Mouse (Mus musculus) stomach, embryonic 15.5 days (tissue): ENCODE results near the gene Gm20388. TPM values are rescaled to one million over a fixed set of nuclear protein-coding genes. Genes with fewer than 3 reads are reported as not detected.
A peak's percentile ranks its signal among the peaks of the same experiment; 100 is the strongest.

Experiments used
- ATAC-seq: fragments of 200-750 bp; cut with Nextera tagmentation; 2 replicates; pipeline ENCODE4 v1.8.0; 2017; ENCODE audit warnings: low read depth, moderate number of reproducible peaks, moderate TSS enrichment; ENCODE audit not compliant: insufficient read depth, low FRiP score
- H3K27ac ChIP-seq: fragments of 300-500 bp; sonication (generic); 2 replicates; pipeline ENCODE4 v1.5.1; 2015; ENCODE audit warnings: mild to moderate bottlenecking, inconsistent platforms
- H3K27me3 ChIP-seq: fragments of 300-500 bp; sonication (generic); replicated peaks from 2 replicates; pipeline ENCODE4 v1.6.1; 2015; ENCODE audit warnings: inconsistent platforms
- H3K36me3 ChIP-seq: fragments of 300-500 bp; sonication (generic); 2 replicates; pipeline ENCODE4 v1.6.1; 2015; ENCODE audit warnings: inconsistent platforms
- H3K4me1 ChIP-seq: fragments of 300-500 bp; sonication (generic); 2 replicates; pipeline ENCODE4 v1.6.1; 2015; ENCODE audit warnings: inconsistent platforms
- H3K4me2 ChIP-seq: fragments of 300-500 bp; sonication (generic); 2 replicates; pipeline ENCODE4 v1.6.1; 2015; ENCODE audit warnings: mild to moderate bottlenecking, inconsistent platforms
- H3K4me3 ChIP-seq: fragments of 300-500 bp; sonication (generic); replicated peaks from 2 replicates; pipeline ENCODE4 v1.5.1; 2015; ENCODE audit warnings: inconsistent platforms
- H3K9ac ChIP-seq: fragments of 300-500 bp; sonication (generic); 2 replicates; pipeline ENCODE4 v1.6.1; 2015; ENCODE audit warnings: inconsistent platforms
- H3K9me3 ChIP-seq: fragments of 300-500 bp; sonication (generic); 2 replicates; pipeline ENCODE4 v1.6.1; 2016; ENCODE audit warnings: inconsistent platforms
- WGBS: fragments of 180-500 bp; shearing (Covaris S2); methylation state at CpG from one replicate; pipeline ENCODE4 v1.1.7; 2015; 5-methylcytosine and 5-hydroxymethylcytosine counted together
- polyA plus RNA-seq: library from polyadenylated mRNA; unstranded; fragments of >200 nt; fragmentation: Nextera tagmentation; extraction: Ambion mirVana; gene quantifications from 2 replicates; pipeline ENCODE4 v1.2.1, GENCODE M21; 2015

The Gm20388 gene
- polyA plus RNA-seq, 1 experiment from 2014 or later, result not detected

GRCm38 (mm10) chr8:122866231-122866630 lies 2955.6 kb downstream of the Gm20388 start:
- no peak overlapping the region for H3K4me2 ChIP-seq
- no peak for ATAC-seq
- H3K36me3 ChIP-seq, result no peaks in the 10 kb centered on the region
- no peak overlapping the region for H3K4me3 ChIP-seq
- no peak overlapping the region for H3K9ac ChIP-seq
- H3K27ac ChIP-seq, result no peak overlapping the region
- H3K27me3 ChIP-seq, result no peaks in the 10 kb centered on the region
- 76% methylated on average over 8 of the region's 8 CpGs for WGBS
- no peaks in the 10 kb centered on the region for H3K9me3 ChIP-seq
- no peaks in the 10 kb centered on the region for H3K4me1 ChIP-seq

- Histone ChIP-seq H3K4me3 (no peak overlapping the region), H3K27ac (no peak overlapping the region), H3K4me1 (no peaks in the 10 kb centered on the region), H3K4me2 (no peak overlapping the region), H3K9ac (no peak overlapping the region), H3K36me3 (no peaks in the 10 kb centered on the region), H3K9me3 (no peaks in the 10 kb centered on the region), H3K27me3 (no peaks in the 10 kb centered on the region)
- ATAC-seq, result no peak
- 87% methylated on average over 6 of the region's 6 CpGs for WGBS
Observed at GRCm38 (mm10) chr8:122867982-122868381, 2957.3 kb downstream of the Gm20388 start.

GRCm38 (mm10) chr8:122870377-122870863 lies 2959.8 kb downstream of the Gm20388 start:
- Histone ChIP-seq H3K9me3 (no peaks in the 10 kb centered on the region), H3K4me2 (peak overlapping the region; percentile 33), H3K36me3 (no peaks in the 10 kb centered on the region), H3K9ac (no peak overlapping the region), H3K27me3 (no peaks in the 10 kb centered on the region), H3K4me3 (peak overlapping the region; percentile 16), H3K4me1 (no peaks in the 10 kb centered on the region), H3K27ac (no peak overlapping the region)
- ATAC-seq, result 0 out of 2 replicates have a peak, but pooled peaks have one; percentile 13
- 27% methylated on average over 31 of the region's 31 CpGs for WGBS

GRCm38 (mm10) chr8:122871663-122872062 lies 2961.0 kb downstream of the Gm20388 start:
- H3K9me3 ChIP-seq, result no peaks in the 10 kb centered on the region
- H3K4me2 ChIP-seq, result no peak overlapping the region
- H3K9ac ChIP-seq, result no peak overlapping the region
- H3K27ac ChIP-seq, result no peak overlapping the region
- 66% methylated on average over 9 of the region's 9 CpGs for WGBS
- no peaks in the 10 kb centered on the region for H3K4me1 ChIP-seq
- no peaks in the 10 kb centered on the region for H3K36me3 ChIP-seq
- H3K4me3 ChIP-seq, result no peak overlapping the region
- H3K27me3 ChIP-seq, result no peaks in the 10 kb centered on the region
- no peak for ATAC-seq

GRCm38 (mm10) chr8:122873171-122873570 lies 2962.5 kb downstream of the Gm20388 start:
- WGBS, result 31% methylated on average over 6 of the region's 6 CpGs
- no peak for ATAC-seq

GRCm38 (mm10) chr8:122875186-122875585 lies 2964.5 kb downstream of the Gm20388 start:
- Histone ChIP-seq H3K4me1 (no peaks in the 10 kb centered on the region), H3K27me3 (no peaks in the 10 kb centered on the region), H3K4me3 (no peak overlapping the region), H3K36me3 (no peaks in the 10 kb centered on the region), H3K4me2 (no peak overlapping the region), H3K9ac (no peak overlapping the region), H3K27ac (no peak overlapping the region), H3K9me3 (no peaks in the 10 kb centered on the region)
- no peak for ATAC-seq
- 52% methylated on average over 5 of the region's 5 CpGs for WGBS

More at GRCm38 (mm10) chr8:122873171-122873570, 2962.5 kb downstream of the Gm20388 start:
- Histone ChIP-seq H3K27me3 (no peaks in the 10 kb centered on the region), H3K36me3 (no peaks in the 10 kb centered on the region), H3K9me3 (no peaks in the 10 kb centered on the region), H3K4me3 (no peak overlapping the region), H3K4me1 (no peaks in the 10 kb centered on the region), H3K27ac (no peak overlapping the region), H3K9ac (no peak overlapping the region), H3K4me2 (no peak overlapping the region)

GRCm38 (mm10) chr8:122878231-122878630 lies 2967.6 kb downstream of the Gm20388 start:
- Histone ChIP-seq H3K4me3 (no peak overlapping the region), H3K9me3 (no peaks in the 10 kb centered on the region), H3K27me3 (no peaks in the 10 kb centered on the region), H3K4me2 (no peak overlapping the region), H3K9ac (no peak overlapping the region), H3K36me3 (peaks cover 11% of the 10 kb centered on the region), H3K27ac (no peak overlapping the region), H3K4me1 (no peaks in the 10 kb centered on the region)
- ATAC-seq, result no peak
- WGBS, result 84% methylated on average over 3 of the region's 3 CpGs

GRCm38 (mm10) chr8:122880302-122880701 lies 2969.7 kb downstream of the Gm20388 start:
- 36% methylated on average over 3 of the region's 3 CpGs for WGBS
- Histone ChIP-seq H3K4me3 (no peak overlapping the region), H3K36me3 (peaks cover 31% of the 10 kb centered on the region), H3K4me1 (no peaks in the 10 kb centered on the region), H3K9ac (no peak overlapping the region), H3K27me3 (no peaks in the 10 kb centered on the region), H3K9me3 (no peaks in the 10 kb centered on the region), H3K4me2 (no peak overlapping the region), H3K27ac (no peak overlapping the region)
- ATAC-seq, result no peak

GRCm38 (mm10) chr8:122883671-122884070 lies 2973.0 kb downstream of the Gm20388 start:
- Histone ChIP-seq H3K27me3 (no peaks in the 10 kb centered on the region), H3K9me3 (no peaks in the 10 kb centered on the region), H3K36me3 (peaks cover 62% of the 10 kb centered on the region), H3K4me2 (no peak overlapping the region), H3K4me1 (no peaks in the 10 kb centered on the region), H3K4me3 (no peak overlapping the region), H3K27ac (no peak overlapping the region), H3K9ac (no peak overlapping the region)
- WGBS, result 82% methylated on average over 10 of the region's 10 CpGs
- ATAC-seq, result no peak

GRCm38 (mm10) chr8:122891440-122891839 lies 2980.8 kb downstream of the Gm20388 start:
- H3K4me3 ChIP-seq, result no peak overlapping the region
- H3K27me3 ChIP-seq, result no peaks in the 10 kb centered on the region
- no peak overlapping the region for H3K9ac ChIP-seq
- peaks cover 89% of the 10 kb centered on the region for H3K36me3 ChIP-seq
- 83% methylated on average over 12 of the region's 12 CpGs for WGBS
- H3K9me3 ChIP-seq, result no peaks in the 10 kb centered on the region
- H3K4me2 ChIP-seq, result no peak overlapping the region
- no peak overlapping the region for H3K27ac ChIP-seq
- no peak for ATAC-seq
- H3K4me1 ChIP-seq, result no peaks in the 10 kb centered on the region

GRCm38 (mm10) chr8:122893451-122893850 lies 2982.8 kb downstream of the Gm20388 start:
- 88% methylated on average over 12 of the region's 12 CpGs for WGBS
- Histone ChIP-seq H3K9ac (no peak overlapping the region), H3K4me2 (no peak overlapping the region), H3K27ac (no peak overlapping the region), H3K4me3 (no peak overlapping the region), H3K27me3 (no peaks in the 10 kb centered on the region), H3K4me1 (no peaks in the 10 kb centered on the region), H3K9me3 (no peaks in the 10 kb centered on the region), H3K36me3 (peaks cover 85% of the 10 kb centered on the region)
- no peak for ATAC-seq

GRCm38 (mm10) chr8:122896317-122896716 lies 2985.7 kb downstream of the Gm20388 start:
- H3K27ac ChIP-seq, result no peak overlapping the region
- H3K27me3 ChIP-seq, result no peaks in the 10 kb centered on the region
- no peaks in the 10 kb centered on the region for H3K4me1 ChIP-seq
- H3K4me3 ChIP-seq, result no peak overlapping the region
- H3K9me3 ChIP-seq, result no peaks in the 10 kb centered on the region
- H3K36me3 ChIP-seq, result peaks cover 61% of the 10 kb centered on the region
- no peak for ATAC-seq
- 95% methylated on average over 11 of the region's 11 CpGs for WGBS
- H3K9ac ChIP-seq, result no peak overlapping the region
- no peak overlapping the region for H3K4me2 ChIP-seq

- H3K27ac ChIP-seq, result no peak overlapping the region
- 93% methylated on average over 8 of the region's 8 CpGs for WGBS
- H3K4me3 ChIP-seq, result no peak overlapping the region
- H3K27me3 ChIP-seq, result no peaks in the 10 kb centered on the region
- no peaks in the 10 kb centered on the region for H3K4me1 ChIP-seq
- H3K4me2 ChIP-seq, result no peak overlapping the region
- H3K36me3 ChIP-seq, result peaks cover 53% of the 10 kb centered on the region
- no peak for ATAC-seq
- H3K9me3 ChIP-seq, result no peaks in the 10 kb centered on the region
- H3K9ac ChIP-seq, result no peak overlapping the region
Observed at GRCm38 (mm10) chr8:122897200-122897599, 2986.6 kb downstream of the Gm20388 start.
